Mouse (Mus musculus) cerebellum, adult 2 months (tissue): ENCODE measurements around the gene Dnah2.

ENCODE experiments used
- CTCF ChIP-seq: fragments of 200-500 bp; IDR thresholded peaks from 2 replicates; pipeline ENCODE4 v1.5.1; 2011; ENCODE audit warnings: low read depth, mild to moderate bottlenecking, control low read depth, low read length, moderate library complexity, borderline replicate concordance; ENCODE audit not compliant: insufficient read depth
- POLR2A ChIP-seq: fragments of 200-500 bp; IDR thresholded peaks from 2 replicates; pipeline ENCODE4 v1.6.1; 2011; ENCODE audit warnings: low read length, control low read depth, borderline replicate concordance; ENCODE audit not compliant: insufficient read depth

GRCm38 (mm10) chr11:69370817-69371215 lies 178.1 kb downstream of the Dnah2 start:
- TF ChIP-seq CTCF (no peak), POLR2A (no peak)
